Mouse (Mus musculus): ENCODE data around the gene Fignl2.

- TF ChIP-seq SMC3 (IDR thresholded peaks at IDR 0.05; ENCODE audit: low read depth, low read length) (no peak), EP300 (IDR thresholded peaks at IDR 0.05; ENCODE audit: low read length) (no peak), SIN3A (IDR thresholded peaks at IDR 0.05; ENCODE audit: low read length) (no peak), POLR2A (IDR thresholded peaks at IDR 0.05; ENCODE audit: low read depth, low read length) (no peak)
Measured at GRCm38 (mm10) chr15:101086451-101086850, 8.1 kb upstream of the Fignl2 start.
